Mouse (Mus musculus) MEL (cell line): ENCODE data around the gene Slc16a10. TPM values are rescaled to one million over a fixed set of nuclear protein-coding genes. Genes with fewer than 3 reads are reported as not detected.

ENCODE experiments used
- DNase-seq: peaks from one replicate; pipeline ENCODE4 v3.0.0; 2011; ENCODE audit warnings: low read depth, low spot score
- H3K27ac ChIP-seq: 2 replicates; pipeline ENCODE4 v1.5.1; 2012; ENCODE audit warnings: low read depth, mild to moderate bottlenecking, control low read depth, low read length, moderate library complexity; ENCODE audit not compliant: control insufficient read depth
- H3K27me3 ChIP-seq, 2 experiments: fragments of 150-350 bp in 1 of 2; sonication (generic) in 1 of 2; 2 replicates each; pipeline ENCODE4 v1.6.1; 2012; ENCODE audit warnings: low read length in 2 of 2, mild to moderate bottlenecking in 2 of 2, improper control_type of control experiment in 1 of 2, moderate library complexity in 1 of 2; ENCODE audit not compliant: insufficient read depth in 2 of 2, control insufficient read depth in 1 of 2
- H3K36me3 ChIP-seq, 2 experiments: 2 replicates each; pipeline ENCODE4 v1.6.1; 2012 to 2014; ENCODE audit warnings: low read length in 2 of 2, improper control_type of control experiment in 1 of 2, inconsistent platforms in 1 of 2, mild to moderate bottlenecking in 1 of 2; ENCODE audit not compliant: insufficient read depth in 2 of 2, control insufficient read depth in 1 of 2
- H3K4me1 ChIP-seq, 2 experiments: fragments of 150-350 bp in 1 of 2; sonication (generic) in 1 of 2; 2 replicates each; pipeline ENCODE4 v1.6.1; 2012; ENCODE audit warnings: low read length in 2 of 2, improper control_type of control experiment in 1 of 2, mild to moderate bottlenecking in 1 of 2; ENCODE audit not compliant: insufficient read depth in 2 of 2, control insufficient read depth in 1 of 2
- H3K4me3 ChIP-seq, 2 experiments: fragments of 150-350 bp in 1 of 2; sonication (generic) in 1 of 2; 2 replicates each; pipeline ENCODE4 v1.5.1; 2012; ENCODE audit warnings: low read depth in 2 of 2, low read length in 2 of 2, mild to moderate bottlenecking in 2 of 2, moderate library complexity in 2 of 2, control low read depth in 1 of 2, improper control_type of control experiment in 1 of 2; ENCODE audit not compliant: control insufficient read depth in 1 of 2, insufficient read depth in 1 of 2
- H3K79me2 ChIP-seq: 2 replicates; pipeline ENCODE4 v1.6.1; 2012; ENCODE audit warnings: mild to moderate bottlenecking, low read length, moderate library complexity; ENCODE audit not compliant: control insufficient read depth, poor library complexity, insufficient read depth
- H3K9ac ChIP-seq: 2 replicates; pipeline ENCODE4 v1.6.1; 2012; ENCODE audit warnings: low read depth, mild to moderate bottlenecking, control low read depth, low read length, moderate library complexity; ENCODE audit not compliant: control insufficient read depth, poor library complexity, severe bottlenecking
- H3K9me3 ChIP-seq: fragments of 150-350 bp; sonication (generic); replicated peaks from 2 replicates; pipeline ENCODE4 v1.6.1; 2012; ENCODE audit warnings: mild to moderate bottlenecking, low read length, improper control_type of control experiment, moderate library complexity; ENCODE audit not compliant: insufficient read depth
- BHLHE40 ChIP-seq: IDR thresholded peaks from 2 replicates; pipeline ENCODE4 v1.6.1; 2012; ENCODE audit warnings: low read depth, mild to moderate bottlenecking, inconsistent platforms, low read length, improper control_type of control experiment, borderline replicate concordance
- CHD2 ChIP-seq: IDR thresholded peaks from 2 replicates; pipeline ENCODE4 v1.6.1; 2011; ENCODE audit warnings: low read length, improper control_type of control experiment
- CTCF ChIP-seq, 3 experiments: IDR thresholded peaks in 2 of 3; conservative IDR thresholded peaks in 1 of 3; 2 replicates each; pipeline ENCODE4 v1.5.1; 2011 to 2012; ENCODE audit warnings: low read length in 3 of 3, low read depth in 2 of 3, mild to moderate bottlenecking in 2 of 3, improper control_type of control experiment in 1 of 3, inconsistent platforms in 1 of 3, mixed read lengths in 1 of 3, moderate library complexity in 1 of 3; ENCODE audit not compliant: control insufficient read depth in 1 of 3, insufficient read depth in 1 of 3, poor library complexity in 1 of 3, severe bottlenecking in 1 of 3
- E2F4 ChIP-seq: IDR thresholded peaks from 2 replicates; pipeline ENCODE4 v1.6.1; 2011; ENCODE audit warnings: low read depth, low read length, improper control_type of control experiment, borderline replicate concordance
- ELF1 ChIP-seq: IDR thresholded peaks from 2 replicates; pipeline ENCODE4 v1.6.1; 2014; ENCODE audit warnings: low read depth, mild to moderate bottlenecking, inconsistent platforms, low read length, improper control_type of control experiment, moderate library complexity
- EP300 ChIP-seq, 2 experiments: IDR thresholded peaks; 2 replicates each; pipeline ENCODE4 v1.6.1; 2011; ENCODE audit warnings: improper control_type of control experiment in 2 of 2, low read length in 2 of 2, low read depth in 1 of 2, mild to moderate bottlenecking in 1 of 2
- ETS1 ChIP-seq: IDR thresholded peaks from 2 replicates; pipeline ENCODE4 v1.6.1; 2012; ENCODE audit warnings: low read depth, mild to moderate bottlenecking, inconsistent platforms, low read length, improper control_type of control experiment, moderate library complexity
- GABPA ChIP-seq: IDR thresholded peaks from 2 replicates; pipeline ENCODE4 v1.6.1; 2012; ENCODE audit warnings: low read depth, mild to moderate bottlenecking, inconsistent platforms, low read length, improper control_type of control experiment, moderate library complexity
- HCFC1 ChIP-seq: IDR thresholded peaks from 2 replicates; pipeline ENCODE4 v1.6.1; 2012; ENCODE audit warnings: low read depth, mild to moderate bottlenecking, inconsistent platforms, low read length, improper control_type of control experiment, moderate library complexity
- JUND ChIP-seq: IDR thresholded peaks from 2 replicates; pipeline ENCODE4 v1.6.1; 2011; ENCODE audit warnings: low read depth, mild to moderate bottlenecking, improper control_type of control experiment, low read length
- KAT2A ChIP-seq: conservative IDR thresholded peaks from 2 replicates; pipeline ENCODE4 v1.6.1; 2012; ENCODE audit warnings: low read depth, low read length, improper control_type of control experiment, inconsistent platforms
- MAFK ChIP-seq: IDR thresholded peaks from 2 replicates; pipeline ENCODE4 v1.6.1; 2011; ENCODE audit warnings: low read depth, mild to moderate bottlenecking, low read length, improper control_type of control experiment, borderline replicate concordance
- MAX ChIP-seq: IDR thresholded peaks from 2 replicates; pipeline ENCODE4 v1.6.1; 2011; ENCODE audit warnings: low read length, improper control_type of control experiment
- MAZ ChIP-seq: IDR thresholded peaks from 2 replicates; pipeline ENCODE4 v1.6.1; 2012; ENCODE audit warnings: low read depth, mild to moderate bottlenecking, inconsistent platforms, low read length, improper control_type of control experiment
- MEF2A ChIP-seq: IDR thresholded peaks from 2 replicates; pipeline ENCODE4 v1.6.1; 2014; ENCODE audit warnings: low read depth, mild to moderate bottlenecking, inconsistent platforms, low read length, improper control_type of control experiment; ENCODE audit not compliant: poor library complexity, insufficient replicate concordance, severe bottlenecking; ENCODE audit errors: extremely low read depth
- MXI1 ChIP-seq: IDR thresholded peaks from 2 replicates; pipeline ENCODE4 v1.6.1; 2011; ENCODE audit warnings: mild to moderate bottlenecking, low read depth, low read length, improper control_type of control experiment
- NRF1 ChIP-seq: IDR thresholded peaks from 2 replicates; pipeline ENCODE4 v1.6.1; 2014; ENCODE audit warnings: low read depth, mild to moderate bottlenecking, inconsistent platforms, low read length, improper control_type of control experiment, moderate library complexity; ENCODE audit not compliant: poor library complexity, insufficient read depth, severe bottlenecking
- POLR2AphosphoS2 ChIP-seq: IDR thresholded peaks from 2 replicates; pipeline ENCODE4 v1.6.1; 2011; ENCODE audit warnings: low read length, improper control_type of control experiment
- POLR2AphosphoS5 ChIP-seq: IDR thresholded peaks from 2 replicates; pipeline ENCODE4 v1.6.1; 2012; ENCODE audit warnings: low read depth, borderline replicate concordance, mild to moderate bottlenecking, inconsistent platforms, low read length, moderate library complexity, mixed read lengths
- SIN3A ChIP-seq: IDR thresholded peaks from 2 replicates; pipeline ENCODE4 v1.6.1; 2012; ENCODE audit warnings: low read length, improper control_type of control experiment, inconsistent platforms
- TBP ChIP-seq: IDR thresholded peaks from 2 replicates; pipeline ENCODE4 v1.8.0; 2011; ENCODE audit warnings: low read depth, low read length, improper control_type of control experiment
- ZC3H11A ChIP-seq: IDR thresholded peaks from 2 replicates; pipeline ENCODE4 v1.6.1; 2012; ENCODE audit warnings: low read depth, mild to moderate bottlenecking, inconsistent platforms, low read length, improper control_type of control experiment
- polyA plus RNA-seq, 2 experiments: library from polyadenylated mRNA; stranded (reverse) in 1 of 2; unstranded in 1 of 2; fragments of >175 nt in 1 of 2; fragments of >200 nt in 1 of 2; gene quantifications; 2 replicates each; pipeline versions ENCODE4 v1.2.1 to v1.2.4; 2012; ENCODE audit warnings: low replicate concordance in 2 of 2, low read depth in 1 of 2; ENCODE audit not compliant: insufficient read length in 2 of 2, insufficient read depth in 1 of 2, missing spikeins in 1 of 2
- total RNA-seq: library from RNA; depleted of rRNA; stranded (reverse); fragments of 300-350 nt; gene quantifications from 2 replicates; pipeline ENCODE4 v1.2.3, GENCODE M21; 2012

Slc16a10 gene
- total and polyA plus RNA-seq, 3 experiments, result 13.2 to 17.9 TPM; not detected in 1

DNA sequence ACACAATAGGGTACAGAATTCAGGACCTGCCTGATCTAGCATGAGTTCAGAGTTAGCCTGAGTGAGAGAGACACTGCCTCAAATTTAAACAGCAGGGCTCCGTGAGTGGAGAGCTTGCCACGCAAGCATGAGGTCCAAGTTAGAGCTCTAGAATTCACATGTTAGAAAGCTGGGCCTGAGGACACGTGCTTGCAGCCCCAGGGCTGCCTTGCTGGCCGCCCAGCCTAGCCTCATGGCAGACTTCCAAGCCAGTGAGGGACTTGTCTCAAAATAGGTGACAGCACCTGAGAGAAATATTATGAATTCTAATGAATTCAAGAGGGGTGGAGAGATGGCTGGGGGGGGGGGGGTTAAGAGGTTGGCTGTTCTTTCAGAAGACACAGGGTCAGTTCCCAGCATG lies 134.1 kb downstream of the Slc16a10 start:
- Histone ChIP-seq H3K27ac (no peak overlapping the region), H3K36me3 (no peaks in the 10 kb centered on the region), H3K4me1 (no peaks in the 10 kb centered on the region), H3K79me2 (no peaks in the 10 kb centered on the region), H3K27me3 (no peaks in the 10 kb centered on the region), H3K9ac (no peak overlapping the region), H3K9me3 (no peaks in the 10 kb centered on the region), H3K4me3 (no peak overlapping the region)
- TF ChIP-seq EP300 (IDR thresholded peaks at IDR 0.05; ENCODE audit: low read depth in 1 of 2, low read length in 2 of 2) (no peak), ETS1 (no peak), CHD2 (no peak), MXI1 (no peak), CTCF (IDR thresholded peaks at IDR 0.05 in 2 of 3, conservative IDR thresholded peaks at IDR 0.05 in 1 of 3; ENCODE audit: control insufficient read depth in 1 of 3, insufficient read depth in 1 of 3, low read depth in 2 of 3, low read length in 3 of 3, poor library complexity in 1 of 3, severe bottlenecking in 1 of 3) (no peak), JUND (no peak), POLR2AphosphoS5 (no peak), MEF2A (no peak), MAFK (no peak), MAZ (no peak), POLR2AphosphoS2 (no peak), HCFC1 (no peak), SIN3A (no peak), MAX (no peak), E2F4 (no peak), ELF1 (no peak), BHLHE40 (no peak), NRF1 (no peak), KAT2A (no peak)
- no peak for DNase-seq

- Histone ChIP-seq H3K36me3 (no peaks in the 10 kb centered on the region), H3K9me3 (no peaks in the 10 kb centered on the region), H3K4me3 (no peak overlapping the region), H3K9ac (no peak overlapping the region), H3K79me2 (no peaks in the 10 kb centered on the region), H3K27ac (no peak overlapping the region), H3K4me1 (no peaks in the 10 kb centered on the region), H3K27me3 (no peaks in the 10 kb centered on the region)
- DNase-seq, result no peak
- no peak for TF ChIP-seq GABPA
- TF ChIP-seq ZC3H11A, result no peak
- no peak for TF ChIP-seq TBP
- TF ChIP-seq KAT2A, result no peak
Observed at GRCm38 (mm10) chr10:40006963-40007362, 135.1 kb downstream of the Slc16a10 start.
